Mouse (Mus musculus) natural killer cell, adult 2 months (primary cell): ENCODE data around the gene Bmx.

Experiments used
- DNase-seq, 2 experiments: peaks; one replicate each; pipeline ENCODE4 v3.0.0; 2022; ENCODE audit warnings: low spot score in 2 of 2

The Bmx gene

DNA sequence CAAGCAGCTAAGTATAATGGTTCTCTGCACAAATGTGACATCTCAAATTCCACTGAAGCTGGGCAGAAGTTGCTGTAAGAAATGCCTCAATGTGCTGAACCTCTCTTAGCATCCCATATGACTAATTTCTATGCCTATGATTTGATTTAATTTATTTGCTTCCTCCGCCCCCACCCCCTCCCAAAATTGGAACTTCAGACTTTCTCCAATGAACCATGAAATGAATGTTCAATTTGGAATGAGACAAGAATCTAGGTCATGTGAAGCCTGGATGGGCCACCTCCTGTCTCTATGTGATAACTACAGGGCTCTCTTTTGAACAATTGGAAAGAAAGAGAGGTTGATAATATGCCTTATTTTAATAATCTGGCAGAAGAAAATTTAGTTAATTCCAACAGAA is 82.7 kb downstream of the Bmx start:
- no peak for DNase-seq

DNA sequence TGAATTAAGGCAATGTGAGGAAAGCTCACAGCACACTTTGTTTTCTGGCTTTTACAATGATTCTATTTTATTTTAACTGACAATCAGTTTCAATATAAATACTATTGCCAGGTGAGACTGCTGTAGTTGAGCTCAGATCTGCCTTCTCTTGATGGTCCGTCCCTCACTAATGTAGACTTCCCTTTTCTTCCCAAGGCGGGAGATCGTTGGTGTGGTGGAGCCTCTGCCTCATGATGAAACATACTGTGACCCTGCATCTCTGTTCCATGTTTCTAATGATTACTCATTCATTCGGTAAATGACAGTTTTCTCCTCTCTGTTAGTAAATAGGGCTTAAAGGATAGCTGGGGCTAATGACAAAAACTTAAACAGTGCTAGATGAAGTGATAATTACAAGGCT is 84.1 kb downstream of the Bmx start:
- no peak for DNase-seq

DNA sequence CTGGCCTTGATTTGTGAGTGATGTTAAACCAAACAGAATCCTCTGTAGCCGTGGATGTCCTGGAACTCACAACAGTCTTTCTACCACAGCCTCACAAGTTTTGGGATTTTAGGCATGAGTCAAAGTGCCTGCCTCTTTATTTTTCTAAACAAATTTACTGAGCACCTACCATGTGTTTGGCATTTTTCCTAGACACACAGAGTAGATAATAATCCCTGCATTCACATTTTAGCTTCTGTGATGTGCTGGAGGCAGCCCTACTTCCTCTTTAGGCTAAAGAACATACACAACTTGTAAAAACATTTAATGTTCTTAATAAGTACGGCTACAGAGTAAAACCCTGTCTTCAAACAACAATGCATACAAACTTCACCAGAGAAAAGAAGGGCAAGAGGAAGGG is 87.0 kb downstream of the Bmx start:
- DNase-seq: no peak

DNA sequence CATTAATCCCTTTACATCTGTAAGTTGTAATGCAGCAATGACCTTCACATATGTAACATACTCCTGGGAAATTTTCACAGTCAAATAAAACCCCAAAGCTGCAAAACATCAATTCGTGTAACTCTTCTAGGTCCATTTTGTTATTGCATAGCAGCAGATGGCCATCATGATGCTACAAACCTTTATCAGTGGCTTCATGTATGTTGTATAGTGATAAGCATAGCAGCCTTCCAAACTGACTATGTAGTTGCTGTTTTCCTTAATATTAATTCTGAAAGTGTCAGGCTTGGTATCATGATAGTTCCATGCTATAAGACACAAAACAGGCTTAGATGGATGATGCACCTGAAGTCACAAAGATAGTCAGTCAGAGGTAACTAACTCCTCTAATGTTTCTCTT is 93.3 kb downstream of the Bmx start:
- no peak for DNase-seq

DNA sequence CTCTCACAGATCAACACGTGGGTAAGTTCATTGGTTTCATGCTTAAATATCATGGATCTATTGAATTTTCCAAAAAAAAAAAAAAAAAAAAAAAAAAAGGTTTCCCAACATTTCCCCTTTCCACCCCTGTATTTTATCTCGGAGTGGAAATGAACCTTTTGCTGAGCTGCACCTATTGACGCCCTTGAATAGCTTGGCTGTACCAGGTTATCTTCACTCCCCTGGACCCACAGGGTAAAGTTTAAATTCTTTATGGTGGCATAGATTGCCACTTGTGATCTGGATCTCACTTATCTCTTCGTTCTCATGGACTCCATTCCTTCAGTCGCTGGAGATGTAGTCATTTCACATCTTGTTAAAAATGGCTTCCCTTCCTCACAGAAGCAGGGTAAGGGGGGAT is 103.4 kb downstream of the Bmx start:
- DNase-seq: no peak

DNA sequence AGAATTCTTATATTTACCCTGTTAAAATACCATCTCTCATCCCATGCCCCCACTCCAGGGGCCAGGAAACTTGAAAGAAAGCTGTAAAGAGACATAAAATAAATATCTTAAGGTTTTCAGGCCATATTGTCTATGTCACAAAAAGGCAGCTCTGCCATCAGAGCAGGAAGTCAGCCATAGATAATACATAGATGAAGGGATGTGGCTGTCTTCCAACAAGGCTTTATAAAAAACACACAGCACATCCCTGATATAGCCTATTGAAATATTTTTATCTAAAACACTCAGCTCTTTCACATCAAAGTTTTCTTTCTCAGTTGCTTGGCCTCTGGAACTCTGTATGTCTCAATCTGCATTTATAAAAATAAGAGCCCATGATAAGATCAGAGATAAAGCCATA is 104.4 kb downstream of the Bmx start:
- no peak for DNase-seq

DNA sequence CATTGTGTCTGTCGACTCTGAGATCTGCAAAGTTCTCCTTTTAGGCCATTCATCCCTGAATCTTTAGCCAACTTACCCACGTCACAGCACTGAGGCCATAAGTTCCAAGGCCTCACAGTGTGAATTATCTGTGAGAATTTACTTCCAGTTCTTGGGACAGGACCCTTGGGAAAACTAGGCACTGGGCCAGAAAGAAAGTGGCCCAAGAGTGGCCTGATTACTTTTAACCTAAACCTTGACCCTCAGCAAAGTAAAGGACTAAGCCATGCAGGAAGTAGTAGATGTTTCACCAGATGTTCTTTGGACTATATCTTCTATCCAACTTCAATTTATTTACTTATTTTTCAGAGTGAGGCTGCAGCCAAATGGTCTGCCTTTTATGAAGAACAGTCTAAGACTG is 105.3 kb downstream of the Bmx start:
- DNase-seq: no peak

DNA sequence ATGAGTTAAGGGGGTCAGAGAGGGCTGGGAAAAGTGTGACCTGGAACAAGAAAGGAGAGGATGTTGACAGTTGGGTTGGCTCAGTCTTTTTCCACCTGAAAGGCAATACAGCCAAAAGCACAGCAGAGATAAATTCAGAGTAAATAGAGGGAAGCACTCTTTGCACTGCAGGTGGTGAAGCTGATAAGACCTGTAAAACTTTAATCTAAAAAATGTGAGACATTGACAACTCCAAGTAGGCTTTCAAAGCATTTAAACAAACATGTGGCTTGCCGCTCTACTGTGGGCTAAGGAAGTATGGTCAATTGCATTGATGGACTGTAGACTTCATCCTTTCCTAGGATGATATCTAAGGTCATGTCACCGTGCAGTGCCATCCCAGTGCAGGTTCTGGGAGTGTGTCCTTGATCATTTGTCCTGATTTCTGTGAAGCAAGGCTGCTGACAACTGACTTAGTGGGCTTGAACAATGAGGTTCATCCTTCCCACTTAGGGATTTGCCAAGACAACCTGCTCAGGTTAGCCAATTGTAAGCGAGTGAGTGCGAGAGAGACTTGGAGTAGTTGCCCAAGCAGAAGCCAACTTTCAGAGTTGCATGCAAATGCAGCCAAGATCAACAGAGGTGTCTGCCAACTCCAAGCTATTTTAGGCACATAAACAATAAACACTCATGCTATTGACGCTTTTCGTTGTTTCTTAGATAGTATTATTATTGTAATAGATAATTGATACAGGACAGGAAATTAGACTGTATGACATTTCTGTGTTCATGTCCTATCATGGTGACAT is 112.3 kb downstream of the Bmx start:
- no peak for DNase-seq
